Mouse (Mus musculus): ENCODE measurements around the gene Cst6.

- no peak for TF ChIP-seq CTCF (IDR thresholded peaks at IDR 0.05; ENCODE audit: low read depth, low read length)
- no peak for TF ChIP-seq GATA1 (IDR thresholded peaks at IDR 0.05; ENCODE audit: borderline replicate concordance, low read length)
- TF ChIP-seq POLR2AphosphoS5 (IDR thresholded peaks at IDR 0.05; ENCODE audit: insufficient replicate concordance, low read depth, low read length), result no peak
These were observed 3.9 kb downstream of the Cst6 start for GRCm38 (mm10) chr19:5345297-5346131.

Measured in G1E (cell line).